Mouse (Mus musculus) embryonic stem cell, embryonic (primary cell): Measurements from ENCODE around the gene A830031A19Rik.

Experiments
- CTCF ChIA-PET, 4 experiments: fragments of 300-600 bp in 2 of 4; fragments of 350-600 bp in 2 of 4; sonication (Branson Sonifier 250); formaldehyde crosslinking; loops; one replicate each; lab custom pipeline; 2022; ENCODE audit warnings: inconsistent platforms in 2 of 4; lab: Charles Lee
- POLR2A ChIA-PET, 4 experiments: fragments of 300-600 bp in 2 of 4; fragments of 350-600 bp in 2 of 4; sonication (Branson Sonifier 250); formaldehyde crosslinking; loops; one replicate each; lab custom pipeline; 2022; ENCODE audit warnings: antibody characterized with exemption in 4 of 4, inconsistent platforms in 1 of 4; lab: Charles Lee

A830031A19Rik gene

GRCm38 (mm10) chr11:24098662-24099061 lies 23.8 kb upstream of the A830031A19Rik start:
- POLR2A ChIA-PET: no interaction called here
- CTCF ChIA-PET: no interaction called here

- POLR2A ChIA-PET: interaction anchor here in 1 of 4 experiments (0.7 kb wide), 1 partner anchor 48 kb away, joined by 4 read pairs; no protein-coding TSS in a partner anchor
- CTCF ChIA-PET: no interaction called here
Measured at GRCm38 (mm10) chr11:24098069-24098468, 23.2 kb upstream of the A830031A19Rik start.

- CTCF ChIA-PET: no interaction called here
- POLR2A ChIA-PET: no interaction called here
Measured at GRCm38 (mm10) chr11:24097026-24097425, 22.2 kb upstream of the A830031A19Rik start.

GRCm38 (mm10) chr11:24096483-24096882 lies 21.6 kb upstream of the A830031A19Rik start:
- ChIA-PET CTCF (no interaction called here), POLR2A (no interaction called here)

GRCm38 (mm10) chr11:24095656-24096353 lies 21.0 kb upstream of the A830031A19Rik start:
- POLR2A ChIA-PET: no interaction called here
- CTCF ChIA-PET: interaction anchor here in 2 of 4 experiments (0.6 to 1.3 kb wide), 2 partner anchors 9 to 15 kb away, joined by 3 read pairs; no protein-coding TSS in a partner anchor

GRCm38 (mm10) chr11:24095236-24095635 lies 20.4 kb upstream of the A830031A19Rik start:
- ChIA-PET POLR2A (no interaction called here), CTCF (interaction anchor here in 2 of 4 experiments (0.6 to 1.3 kb wide), 2 partner anchors 9 to 14 kb away, joined by 3 read pairs; no protein-coding TSS in a partner anchor)

GRCm38 (mm10) chr11:24094086-24094487 lies 19.2 kb upstream of the A830031A19Rik start:
- ChIA-PET POLR2A (no interaction called here), CTCF (no interaction called here)

- CTCF ChIA-PET: no interaction called here
- POLR2A ChIA-PET: no interaction called here
Measured at GRCm38 (mm10) chr11:24092618-24093017, 17.8 kb upstream of the A830031A19Rik start.

- POLR2A ChIA-PET: interaction anchor here in 2 of 4 experiments (0.8 to 2.1 kb wide), 3 partner anchors 10 to 19 kb away, joined by 3 to 4 read pairs (median 4); no protein-coding TSS in a partner anchor
- CTCF ChIA-PET: interaction anchor here in 3 of 4 experiments (0.6 to 0.7 kb wide), 5 partner anchors 11 to 221 kb away, joined by 3 to 7 read pairs (median 5); no protein-coding TSS in a partner anchor
Measured at GRCm38 (mm10) chr11:24091393-24092080, 16.7 kb upstream of the A830031A19Rik start.

- CTCF ChIA-PET: no interaction called here
- POLR2A ChIA-PET: interaction anchor here in 1 of 4 experiments (1.4 to 2.1 kb wide), 2 partner anchors 9 to 20 kb away, joined by 4 read pairs; no protein-coding TSS in a partner anchor
Measured at GRCm38 (mm10) chr11:24090443-24090842, 15.6 kb upstream of the A830031A19Rik start.

- CTCF ChIA-PET: interaction anchor here in 1 of 4 experiments (0.7 kb wide), 1 partner anchor 1096 kb away, joined by 3 read pairs; no protein-coding TSS in a partner anchor
- POLR2A ChIA-PET: interaction anchor here in 1 of 4 experiments (0.7 kb wide), 1 partner anchor 357 kb away, joined by 3 read pairs; no protein-coding TSS in a partner anchor
Measured at GRCm38 (mm10) chr11:24087069-24087468, 12.2 kb upstream of the A830031A19Rik start.

GRCm38 (mm10) chr11:24085986-24086385 lies 11.1 kb upstream of the A830031A19Rik start:
- POLR2A ChIA-PET: interaction anchor here in 1 of 4 experiments (0.7 kb wide), 2 partner anchors 9 to 10 kb away, joined by 3 read pairs; no protein-coding TSS in a partner anchor

GRCm38 (mm10) chr11:24084590-24084989 lies 9.7 kb upstream of the A830031A19Rik start:
- CTCF ChIA-PET: no interaction called here
- POLR2A ChIA-PET: no interaction called here

More at GRCm38 (mm10) chr11:24085986-24086385, 11.1 kb upstream of the A830031A19Rik start:
- CTCF ChIA-PET: interaction anchor here in 2 of 4 experiments (0.7 to 0.9 kb wide), 2 partner anchors 9 to 34 kb away, joined by 3 to 4 read pairs; no protein-coding TSS in a partner anchor

GRCm38 (mm10) chr11:24084077-24084476 lies 9.2 kb upstream of the A830031A19Rik start:
- CTCF ChIA-PET: no interaction called here
- POLR2A ChIA-PET: no interaction called here

GRCm38 (mm10) chr11:24083423-24083822 lies 8.6 kb upstream of the A830031A19Rik start:
- CTCF ChIA-PET: no interaction called here
- POLR2A ChIA-PET: no interaction called here

GRCm38 (mm10) chr11:24083076-24083405 lies 8.2 kb upstream of the A830031A19Rik start:
- ChIA-PET CTCF (interaction anchor here in 1 of 4 experiments (3.0 kb wide), 1 partner anchor 81 kb away, joined by 13 read pairs; no protein-coding TSS in a partner anchor), POLR2A (no interaction called here)

- CTCF ChIA-PET: interaction anchor here in 1 of 4 experiments (3.0 kb wide), 1 partner anchor 82 kb away, joined by 13 read pairs; no protein-coding TSS in a partner anchor
- POLR2A ChIA-PET: interaction anchor here in 2 of 4 experiments (0.6 to 1.3 kb wide), 4 partner anchors 9 to 747 kb away, joined by 3 to 4 read pairs (median 3); no protein-coding TSS in a partner anchor
Measured at GRCm38 (mm10) chr11:24082385-24083075, 7.7 kb upstream of the A830031A19Rik start.

- ChIA-PET POLR2A (interaction anchor here in 3 of 4 experiments (0.6 to 1.7 kb wide), 6 partner anchors 9 to 746 kb away, joined by 3 to 4 read pairs (median 3); no protein-coding TSS in a partner anchor), CTCF (interaction anchor here in 3 of 4 experiments (0.8 to 3.0 kb wide), 7 partner anchors 15 to 224 kb away, joined by 3 to 13 read pairs (median 4); no protein-coding TSS in a partner anchor)
Measured at GRCm38 (mm10) chr11:24081687-24082384, 7.0 kb upstream of the A830031A19Rik start.
